Mouse (Mus musculus): ENCODE data around the gene Tubb5.

Tubb5 gene

GRCm38 (mm10) chr17:35825109-35825850 is 12.8 kb downstream of the Tubb5 start:
- no peak for DNase-seq (ENCODE audit: low spot score)

GRCm38 (mm10) chr17:35824402-35824801 is 13.7 kb downstream of the Tubb5 start:
- DNase-seq (ENCODE audit: low spot score), result no peak

- no peak for DNase-seq (ENCODE audit: low spot score)
Measured at GRCm38 (mm10) chr17:35822964-35823937, 14.9 kb downstream of the Tubb5 start, which contains the start of gene Flot1. Gene Flot1, plus strand, starts transcription at chr17:35823230.

GRCm38 (mm10) chr17:35822564-35822963 is 15.5 kb downstream of the Tubb5 start:
- DNase-seq (ENCODE audit: low spot score), result no peak

- no peak for DNase-seq (ENCODE audit: low spot score)
Measured at GRCm38 (mm10) chr17:35821439-35822430, 16.4 kb downstream of the Tubb5 start, which contains the start of gene Ier3. Gene Ier3, plus strand, starts transcription at chr17:35821684.

- DNase-seq (ENCODE audit: low spot score), result no peak
Measured at GRCm38 (mm10) chr17:35820111-35820510, 18.0 kb downstream of the Tubb5 start.

- DNase-seq (ENCODE audit: low spot score), result no peak
Measured at GRCm38 (mm10) chr17:35817226-35817625, 20.9 kb downstream of the Tubb5 start.

GRCm38 (mm10) chr17:35816686-35817085 is 21.4 kb downstream of the Tubb5 start:
- DNase-seq (ENCODE audit: low spot score), result no peak

- DNase-seq (ENCODE audit: low spot score), result no peak
Measured at GRCm38 (mm10) chr17:35815836-35816235, 22.3 kb downstream of the Tubb5 start.

- no peak for DNase-seq (ENCODE audit: low spot score)
Measured at GRCm38 (mm10) chr17:35814678-35815077, 23.4 kb downstream of the Tubb5 start.

- no peak for DNase-seq (ENCODE audit: low spot score)
Measured at GRCm38 (mm10) chr17:35813653-35814052, 24.5 kb downstream of the Tubb5 start.

GRCm38 (mm10) chr17:35813245-35813647 is 24.9 kb downstream of the Tubb5 start:
- no peak for DNase-seq (ENCODE audit: low spot score)

- DNase-seq (ENCODE audit: low spot score), result no peak
Measured at GRCm38 (mm10) chr17:35812736-35813135, 25.4 kb downstream of the Tubb5 start.

GRCm38 (mm10) chr17:35812307-35812706 is 25.8 kb downstream of the Tubb5 start:
- DNase-seq (ENCODE audit: low spot score), result no peak

GRCm38 (mm10) chr17:35810900-35811648 is 27.0 kb downstream of the Tubb5 start:
- DNase-seq (ENCODE audit: low spot score), result no peak

- DNase-seq (ENCODE audit: low spot score), result no peak
Measured at GRCm38 (mm10) chr17:35809395-35809794, 28.7 kb downstream of the Tubb5 start.

- no peak for DNase-seq (ENCODE audit: low spot score)
Measured at GRCm38 (mm10) chr17:35808073-35808472, 30.0 kb downstream of the Tubb5 start.

- no peak for DNase-seq (ENCODE audit: low spot score)
Measured at GRCm38 (mm10) chr17:35803858-35804399, 34.2 kb downstream of the Tubb5 start.

GRCm38 (mm10) chr17:35803020-35803419 is 35.1 kb downstream of the Tubb5 start:
- DNase-seq (ENCODE audit: low spot score), result no peak

GRCm38 (mm10) chr17:35800905-35801304 is 37.2 kb downstream of the Tubb5 start:
- DNase-seq (ENCODE audit: low spot score), result no peak
